Mouse (Mus musculus) embryonic fibroblast, embryonic 13.5 days (primary cell): ENCODE data around the gene Adam12.

Experiments used
- CTCF ChIP-seq: IDR thresholded peaks from 2 replicates; pipeline ENCODE4 v1.5.1; 2011; ENCODE audit warnings: mild to moderate bottlenecking, control low read depth, low read length, moderate library complexity, borderline replicate concordance; ENCODE audit not compliant: insufficient read depth
- POLR2A ChIP-seq: IDR thresholded peaks from 2 replicates; pipeline ENCODE4 v1.6.1; 2011; ENCODE audit warnings: low read depth, mild to moderate bottlenecking, control low read depth, low read length, moderate library complexity

DNA sequence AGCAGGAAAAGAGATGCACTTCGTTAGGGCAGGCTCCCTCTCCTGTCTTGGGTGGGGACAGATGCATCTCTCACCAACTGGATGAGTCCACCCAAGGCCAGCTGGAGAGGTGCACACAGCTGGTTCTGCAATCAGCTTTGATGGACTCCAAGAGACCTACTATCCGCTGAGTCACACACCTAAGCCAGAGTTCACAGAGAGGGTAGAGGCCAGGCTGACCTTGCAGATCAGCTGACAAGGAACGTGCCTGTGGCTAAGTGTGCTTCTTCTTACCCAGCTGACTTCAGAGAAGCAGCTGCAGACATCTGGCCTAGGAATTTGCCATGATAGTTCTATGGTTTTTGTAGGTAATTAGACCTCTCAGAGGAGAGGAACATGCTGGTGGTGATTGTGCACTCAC, 368.8 kb downstream of the Adam12 start:
- no peak for TF ChIP-seq CTCF
- no peak for TF ChIP-seq POLR2A
